33 mouse cellular contexts compared by ENCODE assay signal in the genomic region with DNA sequence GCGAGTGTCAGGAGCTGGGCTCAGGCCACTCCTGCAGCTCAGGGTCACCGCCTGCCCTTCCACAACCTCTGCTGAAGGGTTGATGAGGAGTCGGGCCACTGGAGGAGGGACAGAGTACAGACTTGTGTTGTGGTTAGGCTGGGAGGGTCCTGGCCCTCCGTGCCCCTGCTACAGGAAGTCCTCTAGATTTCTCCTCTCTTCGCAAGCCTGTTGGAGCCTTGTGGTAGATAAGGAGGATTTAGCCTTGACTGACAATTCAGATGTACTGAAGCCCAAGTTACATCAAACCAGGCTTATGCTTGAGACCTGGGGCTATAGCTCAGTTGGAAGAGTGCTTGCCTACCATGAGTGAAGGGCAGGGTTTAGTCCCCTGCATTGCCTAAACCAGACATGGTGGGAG. TPM values are rescaled to one million over a fixed set of nuclear protein-coding genes. Genes with fewer than 3 reads are reported as not detected.
DNase-seq lines count a peak whose midpoint lies in the region; ATAC-seq lines count a peak whose summit lies in the region.
"Had no signal": no experiment of that assay in that cellular context is flagged by ENCODE, and none has a peak within 500 bp of the region (broad histone marks: within the 10 kb centered on the region; RNA-seq: fewer than 3 reads in every experiment).

No protein-coding gene starts in this region.

- no peak overlapping the region for H3K4me2 ChIP-seq in embryonic facial prominence, embryonic 13.5 days
- H3K4me2 ChIP-seq: forebrain, embryonic 13.5 days; heart, embryonic 12.5 days; heart, embryonic 15.5 days; hindbrain, embryonic 15.5 days had no signal

- H3K4me1 ChIP-seq in embryonic facial prominence, embryonic 13.5 days, result no peaks in the 10 kb centered on the region
- H3K4me1 ChIP-seq in embryonic facial prominence, embryonic 10.5 days, result 0 out of 2 replicates have a peak, but pooled peaks cover 5% of the 10 kb centered on the region
- H3K4me1 ChIP-seq in megakaryocyte, embryonic 14.5 days, result peaks cover 71% of the 10 kb centered on the region
- H3K4me1 ChIP-seq: forebrain, embryonic 13.5 days; heart, embryonic 12.5 days; heart, embryonic 15.5 days; hindbrain, embryonic 15.5 days had no signal

- no peaks in the 10 kb centered on the region for H3K27me3 ChIP-seq in embryonic facial prominence, embryonic 13.5 days
- peaks cover 16% of the 10 kb centered on the region; the same call in 1 of the 2 replicates for H3K27me3 ChIP-seq in embryonic facial prominence, embryonic 10.5 days (replicated peaks; ENCODE audit: low read depth, poor library complexity, severe bottlenecking)
- H3K27me3 ChIP-seq in megakaryocyte, embryonic 14.5 days (replicated peaks), result peaks cover 91% of the 10 kb centered on the region
- H3K27me3 ChIP-seq: hindbrain, embryonic 15.5 days had no signal

- no peaks in the 10 kb centered on the region for H3K36me3 ChIP-seq in embryonic facial prominence, embryonic 13.5 days
- no peaks in the 10 kb centered on the region for H3K36me3 ChIP-seq in embryonic facial prominence, embryonic 10.5 days (replicated peaks)
- peaks cover 3% of the 10 kb centered on the region for H3K36me3 ChIP-seq in megakaryocyte, embryonic 14.5 days (replicated peaks; ENCODE audit: low read length)
- H3K36me3 ChIP-seq: forebrain, embryonic 10.5 days; G1E; heart, embryonic 12.5 days; heart, embryonic 15.5 days; hindbrain, embryonic 15.5 days had no signal

- no peaks in the 10 kb centered on the region for H3K9me3 ChIP-seq in embryonic facial prominence, embryonic 13.5 days
- H3K9me3 ChIP-seq in embryonic facial prominence, embryonic 10.5 days, result no peaks in the 10 kb centered on the region
- H3K9me3 ChIP-seq in megakaryocyte, embryonic 14.5 days, result peaks cover 9% of the 10 kb centered on the region; the same call in 1 of the 2 replicates
- H3K9me3 ChIP-seq: forebrain, embryonic 10.5 days; forebrain, embryonic 13.5 days; G1E; heart, embryonic 12.5 days; heart, embryonic 15.5 days; hindbrain, embryonic 15.5 days had no signal

- no peak for ATAC-seq in embryonic facial prominence, embryonic 13.5 days (ENCODE audit: insufficient number of reproducible peaks, insufficient read depth, low FRiP score, low TSS enrichment, low read depth)
- no peak for ATAC-seq in megakaryocyte, adult 5-6 weeks (ENCODE audit: poor library complexity, severe bottlenecking)
- ATAC-seq in granulocyte monocyte progenitor cell, adult 5-6 weeks (replicated peaks; ENCODE audit: poor library complexity, severe bottlenecking), result peak; percentile 33
- ATAC-seq: forebrain, embryonic 13.5 days; forebrain, embryonic 16.5 days; intestine, postnatal 0 days had no signal

- 73% methylated on average over 5 of the region's 5 CpGs for WGBS in embryonic facial prominence, embryonic 13.5 days
- 80% methylated on average over 5 of the region's 5 CpGs for WGBS in embryonic facial prominence, embryonic 10.5 days

- peak overlapping the region; percentile 16; the same call in 1 of the 2 replicates for H3K27ac ChIP-seq in embryonic facial prominence, embryonic 13.5 days
- H3K27ac ChIP-seq in embryonic facial prominence, embryonic 10.5 days (replicated peaks), result no peak overlapping the region
- H3K27ac ChIP-seq: forebrain, embryonic 10.5 days; forebrain, embryonic 13.5 days; heart, embryonic 15.5 days; hindbrain, embryonic 15.5 days had no signal

- DNase-seq in embryonic facial prominence, embryonic 10.5 days (ENCODE audit: low spot score), result no peak
- DNase-seq in urinary bladder, postnatal 36 days (ENCODE audit: low spot score in 2 of 2), result no peak
- no peak for DNase-seq in adrenal gland, postnatal 14 days
- DNase-seq in gastrocnemius, postnatal 10 days, result no peak
- DNase-seq: adrenal gland, postnatal 25 days; B cell, adult 2 months; cerebellum, adult 11-12 months; cerebellum, adult 9-10 months; cerebellum, postnatal 14 days; gastrocnemius, postnatal 14 days; heart, adult 18-20 months; heart, postnatal 10 days; heart, postnatal 36 days had no signal

- no peak overlapping the region for H3K4me3 ChIP-seq in embryonic facial prominence, embryonic 13.5 days
- H3K4me3 ChIP-seq in embryonic facial prominence, embryonic 10.5 days, result no peak overlapping the region
- peak overlapping the region; percentile 53 for H3K4me3 ChIP-seq in megakaryocyte, embryonic 14.5 days (replicated peaks)
- H3K4me3 ChIP-seq: forebrain, embryonic 10.5 days; forebrain, embryonic 13.5 days; heart, embryonic 12.5 days; heart, embryonic 15.5 days; hindbrain, embryonic 15.5 days had no signal

- no peak overlapping the region for H3K9ac ChIP-seq in embryonic facial prominence, embryonic 13.5 days
- H3K9ac ChIP-seq: forebrain, embryonic 13.5 days; heart, embryonic 12.5 days; heart, embryonic 15.5 days; hindbrain, embryonic 15.5 days had no signal

RNA-seq across cellular contexts. Expression of a gene that starts 6.1 kb away (rescaled TPM):
- 0.07 and 0.18 TPM in 2 replicates for polyA plus RNA-seq in embryonic facial prominence, embryonic 13.5 days (2015; fragmentation: Nextera tagmentation; extraction: Ambion mirVana)
- 0.06 and 0.16 TPM in 2 replicates for polyA plus RNA-seq in embryonic facial prominence, embryonic 10.5 days (2016; fragmentation: Nextera tagmentation; extraction: Ambion mirVana)
- polyA plus RNA-seq in megakaryocyte, embryonic 14.5 days (2012; ENCODE audit: insufficient read depth, low replicate concordance), result 7.1 and 11.8 TPM in 2 replicates
- 2.3 and 4.2 TPM in 2 replicates for total RNA-seq in megakaryocyte, adult 5-6 weeks (2015)
- 1.1 and 1.5 TPM in 2 replicates for total RNA-seq in megakaryocyte, adult 5-6 weeks (2017)
- total RNA-seq in granulocyte monocyte progenitor cell, adult 5-6 weeks (2014; fragmentation: Nextera tagmentation), result not detected in 2 replicates
- not detected in 2 replicates for total RNA-seq in granulocyte monocyte progenitor cell, adult 5-6 weeks (2017)
- 2.3 and 8.2 TPM in 2 replicates for total RNA-seq in adrenal gland, postnatal 14 days (2021)
- 1 to 10 TPM; 1.2 to 1.4 TPM for total RNA-seq in gastrocnemius, postnatal 10 days (2021)
- total RNA-seq: CH12.LX had no signal
- polyA plus RNA-seq: G1E had no signal

RNA-seq across cellular contexts. Expression of a gene that starts 16.9 kb away (rescaled TPM):
- 30.0 and 31.9 TPM in 2 replicates for polyA plus RNA-seq in embryonic facial prominence, embryonic 13.5 days (2015; fragmentation: Nextera tagmentation; extraction: Ambion mirVana)
- polyA plus RNA-seq in embryonic facial prominence, embryonic 10.5 days (2016; fragmentation: Nextera tagmentation; extraction: Ambion mirVana), result 0.64 and 1.0 TPM in 2 replicates
- polyA plus RNA-seq in megakaryocyte, embryonic 14.5 days (2012; ENCODE audit: insufficient read depth, low replicate concordance), result 1.9 and 6.0 TPM in 2 replicates
- total RNA-seq in megakaryocyte, adult 5-6 weeks (2015), result not detected in 2 replicates
- 0.12 and 0.18 TPM in 2 replicates for total RNA-seq in megakaryocyte, adult 5-6 weeks (2017)
- 1.1 TPM in 1 of 2 replicates, not detected in the other for total RNA-seq in granulocyte monocyte progenitor cell, adult 5-6 weeks (2014; fragmentation: Nextera tagmentation)
- not detected in 2 replicates for total RNA-seq in granulocyte monocyte progenitor cell, adult 5-6 weeks (2017)
- total RNA-seq in adrenal gland, postnatal 14 days (2021), result 4.4 and 4.5 TPM in 2 replicates
- 1 to 10 TPM; 3.7 to 5.9 TPM for total RNA-seq in gastrocnemius, postnatal 10 days (2021)
- polyA plus RNA-seq: G1E had no signal

RNA-seq across cellular contexts. Expression of a gene that starts 37.6 kb away (rescaled TPM):
- polyA plus RNA-seq in embryonic facial prominence, embryonic 13.5 days (2015; fragmentation: Nextera tagmentation; extraction: Ambion mirVana), result 35.4 and 42.7 TPM in 2 replicates
- 5.6 and 7.2 TPM in 2 replicates for polyA plus RNA-seq in embryonic facial prominence, embryonic 10.5 days (2016; fragmentation: Nextera tagmentation; extraction: Ambion mirVana)
- 1.3 TPM in 1 of 2 replicates, not detected in the other for polyA plus RNA-seq in megakaryocyte, embryonic 14.5 days (2012; ENCODE audit: insufficient read depth, low replicate concordance)
- not detected in 2 replicates for total RNA-seq in megakaryocyte, adult 5-6 weeks (2015)
- not detected in 2 replicates for total RNA-seq in megakaryocyte, adult 5-6 weeks (2017)
- total RNA-seq in granulocyte monocyte progenitor cell, adult 5-6 weeks (2014; fragmentation: Nextera tagmentation), result not detected in 2 replicates
- total RNA-seq in granulocyte monocyte progenitor cell, adult 5-6 weeks (2017), result not detected in 2 replicates
- total RNA-seq in adrenal gland, postnatal 14 days (2021), result 9.2 and 12.9 TPM in 2 replicates
- total RNA-seq in gastrocnemius, postnatal 10 days (2021), result 1 to 10 TPM; 4.5 to 8.6 TPM
- total RNA-seq: CH12.LX, G1E had no signal
- polyA plus RNA-seq: G1E had no signal

RNA-seq across cellular contexts. Expression of a gene that starts 46.6 kb away (rescaled TPM):
- 18.2 TPM in 2 replicates for polyA plus RNA-seq in embryonic facial prominence, embryonic 13.5 days (2015; fragmentation: Nextera tagmentation; extraction: Ambion mirVana)
- 9.7 and 14.1 TPM in 2 replicates for polyA plus RNA-seq in embryonic facial prominence, embryonic 10.5 days (2016; fragmentation: Nextera tagmentation; extraction: Ambion mirVana)
- polyA plus RNA-seq in megakaryocyte, embryonic 14.5 days (2012; ENCODE audit: insufficient read depth, low replicate concordance), result 0.36 TPM in 1 of 2 replicates, not detected in the other
- total RNA-seq in megakaryocyte, adult 5-6 weeks (2015), result not detected in 2 replicates
- total RNA-seq in megakaryocyte, adult 5-6 weeks (2017), result not detected in 2 replicates
- total RNA-seq in granulocyte monocyte progenitor cell, adult 5-6 weeks (2014; fragmentation: Nextera tagmentation), result not detected in 2 replicates
- not detected in 2 replicates for total RNA-seq in granulocyte monocyte progenitor cell, adult 5-6 weeks (2017)
- total RNA-seq in adrenal gland, postnatal 14 days (2021), result 23.3 and 26.1 TPM in 2 replicates
- 10 to 100 TPM; 18.3 to 25.0 TPM for total RNA-seq in gastrocnemius, postnatal 10 days (2021)

RNA-seq across cellular contexts. Expression of a gene that starts 52.8 kb away (rescaled TPM):
- polyA plus RNA-seq in embryonic facial prominence, embryonic 13.5 days (2015; fragmentation: Nextera tagmentation; extraction: Ambion mirVana), result not detected in 2 replicates
- not detected in 2 replicates for polyA plus RNA-seq in embryonic facial prominence, embryonic 10.5 days (2016; fragmentation: Nextera tagmentation; extraction: Ambion mirVana)
- not detected in 2 replicates for polyA plus RNA-seq in megakaryocyte, embryonic 14.5 days (2012; ENCODE audit: insufficient read depth, low replicate concordance)
- not detected in 2 replicates for total RNA-seq in megakaryocyte, adult 5-6 weeks (2015)
- not detected in 2 replicates for total RNA-seq in megakaryocyte, adult 5-6 weeks (2017)
- total RNA-seq in granulocyte monocyte progenitor cell, adult 5-6 weeks (2014; fragmentation: Nextera tagmentation), result not detected in 2 replicates
- not detected in 2 replicates for total RNA-seq in granulocyte monocyte progenitor cell, adult 5-6 weeks (2017)
- total RNA-seq in adrenal gland, postnatal 14 days (2021), result not detected in 2 replicates
- total RNA-seq in gastrocnemius, postnatal 10 days (2021), result not detected
- total RNA-seq: adrenal gland, adult 18-20 months; adrenal gland, postnatal 25 days; CH12.LX; G1E; gastrocnemius, adult 18-20 months; gastrocnemius, postnatal 14 days; gastrocnemius, postnatal 4 days; heart, adult 18-20 months; heart, postnatal 10 days; heart, postnatal 36 days had no signal
- polyA plus RNA-seq: brain, embryonic 14.5 days; embryonic facial prominence, embryonic 14.5 days; forebrain, embryonic 10.5 days; forebrain, embryonic 13.5 days; forebrain, embryonic 16.5 days; G1E; heart, embryonic 12.5 days; heart, embryonic 15.5 days; hindbrain, embryonic 11.5 days; hindbrain, embryonic 15.5 days; intestine, embryonic 14.5 days; intestine, postnatal 0 days had no signal

Comparison
In these comparisons a context has a peak if more than half of its experiments do, and no peak if none do; other contexts are left out.
1. RNA of a gene that starts 37.6 kb away (total RNA-seq): 9.2 to 12.9 TPM in adrenal gland, postnatal 14 days and 4.5 to 8.6 TPM in gastrocnemius, postnatal 10 days; not detected in megakaryocyte, adult 5-6 weeks and not detected in granulocyte monocyte progenitor cell, adult 5-6 weeks; every median in the first group is over 4 times any median in the second.